Mouse (Mus musculus) adrenal gland, adult 10 weeks (tissue): ENCODE measurements around the gene Olfr1356. TPM values are rescaled to one million over a fixed set of nuclear protein-coding genes. Genes with fewer than 3 reads are reported as not detected.

Experiments
- polyA plus RNA-seq: library from polyadenylated mRNA; stranded (reverse); fragments of 350-450 nt; fragmentation: Illumina TruSeq; extraction: RNeasy Lipid Tissue Mini Kit (QIAGEN cat#74804); gene quantifications from one replicate; pipeline ENCODE4 v1.2.3, GENCODE M21; 2014; ENCODE audit warnings: low read depth, low replicate concordance

The Olfr1356 gene
- polyA plus RNA-seq = not detected

GRCm38 (mm10) chr10:78852066-78852465 lies at the start of gene Olfr1356:
Gene Olfr1356, minus strand, starts transcription at chr10:78852166.

GRCm38 (mm10) chr10:78875240-78875639 lies 23.3 kb upstream of the Olfr1356 start, which contains the start of gene Olfr1355:
Gene Olfr1355, plus strand, starts transcription at chr10:78875540.

Other genes starting within 250 kb of the Olfr1356 start
- gene Olfr1357, start 234.1 kb downstream of the Olfr1356 start, polyA plus RNA-seq = not detected
- not detected for gene Casp14, start 133.9 kb downstream of the Olfr1356 start, polyA plus RNA-seq
- gene Ccdc105, start 99.1 kb downstream of the Olfr1356 start, polyA plus RNA-seq = not detected
- not detected for gene Slc1a6, start 71.7 kb downstream of the Olfr1356 start, polyA plus RNA-seq
- not detected for gene Olfr1355, start 23.4 kb upstream of the Olfr1356 start, polyA plus RNA-seq
- gene Olfr1354, start 61.0 kb upstream of the Olfr1356 start, polyA plus RNA-seq = not detected
- not detected for gene Olfr8, start 98.5 kb upstream of the Olfr1356 start, polyA plus RNA-seq
- not detected for gene Olfr1353, start 111.1 kb upstream of the Olfr1356 start, polyA plus RNA-seq
- not detected for gene Olfr1352, start 128.9 kb upstream of the Olfr1356 start, polyA plus RNA-seq
- gene Olfr1351, start 160.3 kb upstream of the Olfr1356 start, polyA plus RNA-seq = not detected
- gene Olfr57, start 176.6 kb upstream of the Olfr1356 start, polyA plus RNA-seq = not detected
- 64.9 TPM for gene 2610008E11Rik, start 245.4 kb upstream of the Olfr1356 start, polyA plus RNA-seq